Mouse (Mus musculus) gastrocnemius, postnatal 25 days (tissue): ENCODE results near the gene Med15. TPM values are rescaled to one million over a fixed set of nuclear protein-coding genes. Genes with fewer than 3 reads are reported as not detected.
"Not testable (repeated sequence)": the region's sequence is repeated elsewhere in the genome, so short reads cannot be mapped to it uniquely, and the experiment has no call there.

Experiments
- DNase-seq: peaks from one replicate; pipeline ENCODE4 v3.0.0; 2022
- total RNA-seq, 2 experiments: library from RNA; stranded (reverse); gene quantifications; 1 replicate in 1 of 2; 2 replicates in 1 of 2; pipeline ENCODE4 v1.2.3; 2021

The Med15 gene
- total RNA-seq, 2 experiments from 2014 or later: 18.1 to 18.9 TPM

GRCm38 (mm10) chr16:17617922-17618565 lies 114.6 kb downstream of the Med15 start:
- no peak for DNase-seq

- no peak for DNase-seq
Measured at GRCm38 (mm10) chr16:17616212-17616611, 116.5 kb downstream of the Med15 start.

GRCm38 (mm10) chr16:17614740-17615139 lies 118.0 kb downstream of the Med15 start:
- DNase-seq: not testable (repeated sequence)

- no peak for DNase-seq
Measured at GRCm38 (mm10) chr16:17611383-17611782, 121.3 kb downstream of the Med15 start.

GRCm38 (mm10) chr16:17605684-17606083 lies 127.0 kb downstream of the Med15 start:
- no peak for DNase-seq

GRCm38 (mm10) chr16:17604941-17605340 lies 127.8 kb downstream of the Med15 start:
- no peak for DNase-seq

Other genes with a start within 250 kb of the Med15 start
- gene Aifm3, start 243.3 kb downstream of the Med15 start, total RNA-seq: under 1 TPM; 0.18 to 0.35 TPM
- gene Lztr1, start 224.2 kb downstream of the Med15 start, total RNA-seq: 10 to 100 TPM; 19.2 to 23.6 TPM
- 10 to 100 TPM; 12.8 to 14.5 TPM for gene Thap7, start 201.8 kb downstream of the Med15 start, total RNA-seq
- gene Lrrc74b, start 171.6 kb downstream of the Med15 start, total RNA-seq: 1 to 10 TPM; 1.2 to 2.0 TPM
- 1 to 10 TPM; 8.7 to 9.1 TPM for gene P2rx6, start 171.0 kb downstream of the Med15 start, total RNA-seq
- under 1 TPM; 0.32 to 0.36 TPM for gene Slc7a4, start 149.7 kb downstream of the Med15 start, total RNA-seq
- 1 to 10 TPM; 7.5 to 9.0 TPM for gene Smpd4, start 113.5 kb downstream of the Med15 start, total RNA-seq
- 1 to 10 TPM in 1 of 2 experiments, under 1 TPM in 1; 0.77 to 1.6 TPM for gene Ccdc74a, start 86.4 kb downstream of the Med15 start, total RNA-seq
- 10 to 100 TPM; 15.4 to 18.8 TPM for gene Klhl22, start 26.7 kb upstream of the Med15 start, total RNA-seq
- 1 to 10 TPM; 4.7 to 5.4 TPM for gene Scarf2, start 64.4 kb upstream of the Med15 start, total RNA-seq
- gene B830017H08Rik, start 100.2 kb upstream of the Med15 start, total RNA-seq: not detected
- under 1 TPM; 0.79 to 0.88 TPM for gene Car15, start 105.5 kb upstream of the Med15 start, total RNA-seq
- under 1 TPM in 1 of 2 experiments, not detected in 1; 0.16 TPM for gene Gm20518, start 158.8 kb upstream of the Med15 start, total RNA-seq
- under 1 TPM in 1 of 2 experiments, not detected in 1; 0.13 TPM for gene Tssk1, start 161.3 kb upstream of the Med15 start, total RNA-seq
- 10 to 100 TPM; 23.0 to 24.7 TPM for gene Dgcr2, start 165.7 kb upstream of the Med15 start, total RNA-seq
- gene Tssk2, start 165.7 kb upstream of the Med15 start, total RNA-seq: not detected
- 1 to 10 TPM; 5.1 to 6.1 TPM for gene Ess2, start 178.5 kb upstream of the Med15 start, total RNA-seq
- gene Gsc2, start 182.2 kb upstream of the Med15 start, total RNA-seq: not detected
- gene Slc25a1, start 195.3 kb upstream of the Med15 start, total RNA-seq: 10 to 100 TPM in 1 of 2 experiments, 1 to 10 TPM in 1; 2.6 to 10.0 TPM
- gene Vpreb2, start 247.5 kb upstream of the Med15 start, total RNA-seq: not detected